Mouse (Mus musculus): ENCODE measurements around the gene Adar. TPM values are rescaled to one million over a fixed set of nuclear protein-coding genes. Genes with fewer than 3 reads are reported as not detected.
"Not testable (repeated sequence)": the region's sequence is repeated elsewhere in the genome, so short reads cannot be mapped to it uniquely, and the experiment has no call there.

Gene Adar
- polyA plus RNA-seq, 1 experiment from 2014 or later, result 45.0 TPM

GRCm38 (mm10) chr3:89796358-89796757 lies 81.5 kb downstream of the Adar start:
- H3K36me3 ChIP-seq (ENCODE audit: inconsistent target), result no peaks in the 10 kb centered on the region
- peak overlapping the region; percentile 22 for H3K4me3 ChIP-seq (ENCODE audit: inconsistent target)
- 0% methylated on average over 4 of the region's 4 CpGs for WGBS (ENCODE audit: missing documents)
- H3K27ac ChIP-seq, result peak overlapping the region; percentile 98
- H3K79me2 ChIP-seq (ENCODE audit: inconsistent target), result no peaks in the 10 kb centered on the region

- WGBS (ENCODE audit: missing documents), result 100% methylated on average over 2 of the region's 3 CpGs
- no peaks in the 10 kb centered on the region for H3K79me2 ChIP-seq (ENCODE audit: inconsistent target)
- H3K27ac ChIP-seq, result peak overlapping the region; percentile 42
- no peak overlapping the region for H3K4me3 ChIP-seq (ENCODE audit: inconsistent target)
- no peaks in the 10 kb centered on the region for H3K36me3 ChIP-seq (ENCODE audit: inconsistent target)
Observed at GRCm38 (mm10) chr3:89798518-89798917, 83.7 kb downstream of the Adar start.

GRCm38 (mm10) chr3:89799476-89799875 lies 84.7 kb downstream of the Adar start:
- 89% methylated on average over 9 of the region's 13 CpGs for WGBS (ENCODE audit: missing documents)
- Histone ChIP-seq H3K36me3 (ENCODE audit: inconsistent target) (no peaks in the 10 kb centered on the region), H3K27ac (no peak overlapping the region), H3K79me2 (ENCODE audit: inconsistent target) (no peaks in the 10 kb centered on the region), H3K4me3 (ENCODE audit: inconsistent target) (no peak overlapping the region)

GRCm38 (mm10) chr3:89800078-89800477 lies 85.3 kb downstream of the Adar start:
- not testable (repeated sequence) for H3K36me3 ChIP-seq (ENCODE audit: inconsistent target); H3K4me3 ChIP-seq (ENCODE audit: inconsistent target); H3K27ac ChIP-seq; H3K79me2 ChIP-seq (ENCODE audit: inconsistent target)
- WGBS (ENCODE audit: missing documents), result 96% methylated on average over 3 of the region's 3 CpGs

GRCm38 (mm10) chr3:89800774-89801506 lies 86.1 kb downstream of the Adar start:
- no peaks in the 10 kb centered on the region for H3K79me2 ChIP-seq (ENCODE audit: inconsistent target)
- WGBS (ENCODE audit: missing documents), result 75% methylated on average over 5 of the region's 5 CpGs
- peak overlapping the region; percentile 59 for H3K27ac ChIP-seq
- H3K4me3 ChIP-seq (ENCODE audit: inconsistent target), result no peak overlapping the region
- H3K36me3 ChIP-seq (ENCODE audit: inconsistent target), result no peaks in the 10 kb centered on the region

- Histone ChIP-seq H3K27ac (peak overlapping the region; percentile 59), H3K79me2 (ENCODE audit: inconsistent target) (no peaks in the 10 kb centered on the region), H3K4me3 (ENCODE audit: inconsistent target) (no peak overlapping the region), H3K36me3 (ENCODE audit: inconsistent target) (no peaks in the 10 kb centered on the region)
- WGBS (ENCODE audit: missing documents), result 3% methylated on average over 3 of the region's 3 CpGs
Observed at GRCm38 (mm10) chr3:89801507-89801847, 86.7 kb downstream of the Adar start.

- 94% methylated on average over 13 of the region's 15 CpGs for WGBS (ENCODE audit: missing documents)
- Histone ChIP-seq H3K79me2 (ENCODE audit: inconsistent target) (no peaks in the 10 kb centered on the region), H3K36me3 (ENCODE audit: inconsistent target) (no peaks in the 10 kb centered on the region), H3K4me3 (ENCODE audit: inconsistent target) (no peak overlapping the region), H3K27ac (no peak overlapping the region)
Observed at GRCm38 (mm10) chr3:89802876-89803275, 88.1 kb downstream of the Adar start.

Other genes starting within 250 kb of the Adar start
- 0.02 to 0.03 TPM in 2 of 3 replicates, not detected in the other for gene Kcnn3, start 194.9 kb upstream of the Adar start, polyA plus RNA-seq (2018)
- 0.20 to 0.30 TPM (median 0.26 TPM) in 3 replicates for gene Chrnb2, start 49.6 kb downstream of the Adar start, polyA plus RNA-seq (2018)
- gene Ube2q1, start 58.6 kb downstream of the Adar start, polyA plus RNA-seq (2018), result 104 to 201 TPM (median 119 TPM) in 3 replicates
- gene She, start 116.3 kb downstream of the Adar start, polyA plus RNA-seq (2018), result not detected in 3 replicates
- gene Il6ra, start 198.2 kb downstream of the Adar start, polyA plus RNA-seq (2018), result 19.4 to 52.9 TPM (median 29.9 TPM) in 3 replicates
- gene Atp8b2, start 248.5 kb downstream of the Adar start, polyA plus RNA-seq (2018), result 8.0 to 10.1 TPM (median 10.0 TPM) in 3 replicates

Measured in macrophage (primary cell).